Mouse (Mus musculus) intestine, postnatal 0 days (tissue): ENCODE measurements around the gene Inha. TPM values are rescaled to one million over a fixed set of nuclear protein-coding genes. Genes with fewer than 3 reads are reported as not detected.

Source experiments
- ATAC-seq: fragments of 200-750 bp; cut with Nextera tagmentation; 2 replicates; pipeline ENCODE4 v1.8.0; 2017; ENCODE audit warnings: mild to moderate bottlenecking, moderate TSS enrichment, moderate library complexity
- H3K27ac ChIP-seq: fragments of 300-500 bp; sonication (generic); 2 replicates; pipeline ENCODE4 v1.5.1; 2014; ENCODE audit warnings: mild to moderate bottlenecking, low read depth, low read length, moderate library complexity
- H3K27me3 ChIP-seq: fragments of 300-500 bp; sonication (generic); replicated peaks from 2 replicates; pipeline ENCODE4 v1.6.1; 2014; ENCODE audit warnings: low read length, mixed read lengths; ENCODE audit not compliant: control insufficient read depth, insufficient read depth
- H3K36me3 ChIP-seq: fragments of 300-500 bp; sonication (generic); 2 replicates; pipeline ENCODE4 v1.6.1; 2014; ENCODE audit warnings: mild to moderate bottlenecking, moderate library complexity; ENCODE audit not compliant: control insufficient read depth, insufficient read depth
- H3K4me1 ChIP-seq: fragments of 300-500 bp; sonication (generic); replicated peaks from 2 replicates; pipeline ENCODE4 v1.6.1; 2014; ENCODE audit warnings: antibody characterized with exemption, low read length, mixed read lengths; ENCODE audit not compliant: control insufficient read depth, insufficient read depth
- H3K4me2 ChIP-seq: fragments of 300-500 bp; sonication (generic); replicated peaks from 2 replicates; pipeline ENCODE4 v1.6.1; 2014; ENCODE audit warnings: low read depth, mild to moderate bottlenecking, moderate library complexity
- H3K4me3 ChIP-seq: fragments of 300-500 bp; sonication (generic); 2 replicates; pipeline ENCODE4 v1.5.1; 2014; ENCODE audit warnings: low read depth, low read length
- H3K9ac ChIP-seq: fragments of 300-500 bp; sonication (generic); 2 replicates; pipeline ENCODE4 v1.6.1; 2014; ENCODE audit warnings: mild to moderate bottlenecking, low read depth, low read length
- H3K9me3 ChIP-seq: fragments of 300-500 bp; sonication (generic); 2 replicates; pipeline ENCODE4 v1.6.1; 2016; ENCODE audit warnings: mixed run types; ENCODE audit not compliant: control insufficient read depth
- CTCF ChIP-seq: sonication (generic); IDR thresholded peaks from 2 replicates; pipeline ENCODE4 v1.5.1; 2016; ENCODE audit warnings: low read depth, mild to moderate bottlenecking, control low read depth, antibody characterized with exemption, moderate library complexity
- WGBS: fragments of 180-500 bp; shearing (Covaris S2); extraction: QIAGEN DNeasy Blood & Tissue Kit; methylation state at CpG from one replicate; pipeline ENCODE4 v1.1.7; 2014; 5-methylcytosine and 5-hydroxymethylcytosine counted together
- polyA plus RNA-seq: library from polyadenylated mRNA; unstranded; fragments of >200 nt; fragmentation: Nextera tagmentation; extraction: Ambion mirVana; gene quantifications from 2 replicates; pipeline ENCODE4 v1.2.1, GENCODE M21; 2015

Inha gene
- polyA plus RNA-seq, 1 experiment from 2014 or later = 3.2 TPM

GRCm38 (mm10) chr1:75498897-75499296 lies 8.0 kb upstream of the Inha start:
- no peak for TF ChIP-seq CTCF
- Histone ChIP-seq H3K4me3 (no peak overlapping the region), H3K4me2 (no peak overlapping the region), H3K9me3 (no peaks in the 10 kb centered on the region), H3K9ac (no peak overlapping the region), H3K27ac (no peak overlapping the region), H3K36me3 (peaks cover 64% of the 10 kb centered on the region), H3K4me1 (no peaks in the 10 kb centered on the region), H3K27me3 (no peaks in the 10 kb centered on the region)
- 86% methylated on average over 4 of the region's 4 CpGs for WGBS
- no peak for ATAC-seq

- Histone ChIP-seq H3K9ac (no peak overlapping the region), H3K4me1 (no peaks in the 10 kb centered on the region), H3K27ac (no peak overlapping the region), H3K4me3 (no peak overlapping the region), H3K36me3 (peaks cover 64% of the 10 kb centered on the region), H3K4me2 (no peak overlapping the region), H3K9me3 (no peaks in the 10 kb centered on the region), H3K27me3 (no peaks in the 10 kb centered on the region)
- no peak for ATAC-seq
- 75% methylated on average over 7 of the region's 7 CpGs for WGBS
- peak; percentile 71 for TF ChIP-seq CTCF
Observed at GRCm38 (mm10) chr1:75499441-75499840, 7.4 kb upstream of the Inha start.

DNA sequence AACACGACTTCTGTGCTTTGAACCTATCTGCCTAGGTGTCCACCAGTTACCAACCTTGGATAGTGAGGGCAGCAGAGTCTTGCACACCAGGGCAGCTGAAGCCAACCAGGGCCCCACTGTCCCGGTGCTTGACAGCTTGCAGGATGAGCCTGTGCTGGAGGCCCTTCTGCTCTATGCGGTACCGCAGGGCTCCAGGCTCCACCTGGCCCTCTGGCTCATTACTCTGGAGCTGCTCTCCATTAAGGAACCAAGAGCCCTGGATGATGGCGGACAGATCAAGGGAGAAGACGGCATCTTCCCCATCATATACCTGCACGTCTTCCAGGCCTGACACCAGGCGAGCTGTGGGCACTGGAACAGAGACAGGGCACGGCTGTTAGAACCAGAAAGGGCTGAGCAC lies 5.0 kb upstream of the Inha start:
- TF ChIP-seq CTCF = no peak
- no peaks in the 10 kb centered on the region for H3K9me3 ChIP-seq
- H3K4me3 ChIP-seq = no peak overlapping the region
- no peak for ATAC-seq
- peaks cover 54% of the 10 kb centered on the region for H3K36me3 ChIP-seq
- 94% methylated on average over 9 of the region's 9 CpGs for WGBS
- no peak overlapping the region for H3K4me2 ChIP-seq
- H3K27me3 ChIP-seq = no peaks in the 10 kb centered on the region
- H3K27ac ChIP-seq = no peak overlapping the region
- no peak overlapping the region for H3K9ac ChIP-seq
- no peaks in the 10 kb centered on the region; the same call in 1 of the 2 replicates for H3K4me1 ChIP-seq

DNA sequence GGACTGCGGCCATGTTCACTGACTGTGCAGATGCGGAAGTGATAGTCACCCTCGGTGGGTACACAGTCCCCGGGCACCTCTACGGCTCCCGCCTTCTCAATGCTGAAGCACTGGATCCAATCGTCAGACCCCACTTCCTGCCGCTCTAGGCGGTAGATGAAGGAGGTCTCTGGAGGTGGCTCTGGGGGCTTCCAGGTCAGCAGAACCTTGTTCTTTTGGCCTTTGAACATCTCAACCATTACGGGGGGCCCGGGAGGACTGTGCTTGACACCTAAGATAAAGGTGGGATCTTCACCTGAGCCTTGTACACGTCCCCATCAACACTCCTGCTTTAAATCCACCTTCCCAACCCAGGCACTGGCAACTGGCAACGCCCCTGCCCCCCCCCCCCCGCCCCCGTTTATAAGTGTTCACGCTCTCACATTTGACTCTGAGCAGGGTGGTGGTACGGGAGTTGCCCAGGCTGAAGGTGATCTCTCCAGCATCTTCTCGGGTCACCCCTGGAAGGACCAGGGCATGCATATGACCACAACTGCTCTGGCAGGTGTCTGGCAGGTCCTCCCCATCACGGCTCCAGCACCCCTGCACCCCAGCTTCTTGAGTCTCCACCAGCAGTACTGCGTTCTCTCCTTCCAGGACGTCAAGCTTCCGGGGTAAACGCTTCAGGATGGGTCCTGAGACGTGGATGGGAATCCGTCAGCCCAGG lies 3.8 kb upstream of the Inha start:
- Histone ChIP-seq H3K4me2 (no peak overlapping the region), H3K9ac (no peak overlapping the region), H3K27me3 (no peaks in the 10 kb centered on the region), H3K9me3 (no peaks in the 10 kb centered on the region), H3K4me1 (no peaks in the 10 kb centered on the region; the same call in 1 of the 2 replicates), H3K4me3 (no peak overlapping the region), H3K27ac (no peak overlapping the region), H3K36me3 (peaks cover 43% of the 10 kb centered on the region; the same call in 1 of the 2 replicates)
- no peak for TF ChIP-seq CTCF
- no peak for ATAC-seq
- 90% methylated on average over 25 of the region's 25 CpGs for WGBS

- Histone ChIP-seq H3K9ac (no peak overlapping the region), H3K9me3 (no peaks in the 10 kb centered on the region), H3K4me1 (no peaks in the 10 kb centered on the region; the same call in 1 of the 2 replicates), H3K4me2 (peak overlapping the region; percentile 98; the same call in 1 of the 2 replicates), H3K36me3 (peaks cover 38% of the 10 kb centered on the region; the same call in 1 of the 2 replicates), H3K27ac (no peak overlapping the region), H3K4me3 (peak overlapping the region; percentile 3; the same call in 1 of the 2 replicates), H3K27me3 (no peaks in the 10 kb centered on the region)
- no peak for ATAC-seq
- no peak for TF ChIP-seq CTCF
- WGBS = 76% methylated on average over 23 of the region's 23 CpGs
Observed at GRCm38 (mm10) chr1:75503651-75503980, 3.3 kb upstream of the Inha start.

GRCm38 (mm10) chr1:75504256-75505045 lies 2.4 kb upstream of the Inha start:
- no peaks in the 10 kb centered on the region for H3K9me3 ChIP-seq
- 52% methylated on average over 9 of the region's 9 CpGs for WGBS
- no peak for TF ChIP-seq CTCF
- no peak for ATAC-seq
- no peaks in the 10 kb centered on the region for H3K27me3 ChIP-seq
- no peak overlapping the region for H3K27ac ChIP-seq
- H3K4me1 ChIP-seq = no peaks in the 10 kb centered on the region; the same call in 1 of the 2 replicates
- peak overlapping the region; percentile 78 for H3K4me3 ChIP-seq
- 0 out of 2 replicates have a peak overlapping the region, but pooled peaks have one; percentile 91 for H3K9ac ChIP-seq
- H3K4me2 ChIP-seq = peak overlapping the region; percentile 98
- H3K36me3 ChIP-seq = peaks cover 35% of the 10 kb centered on the region; the same call in 1 of the 2 replicates
